Mouse (Mus musculus) megakaryocyte-erythroid progenitor cell, adult 5-6 weeks (primary cell): ENCODE data around the gene Ing1. TPM values are rescaled to one million over a fixed set of nuclear protein-coding genes. Genes with fewer than 3 reads are reported as not detected.
"Not testable (repeated sequence)": the region's sequence is repeated elsewhere in the genome, so short reads cannot be mapped to it uniquely, and the experiment has no call there.

Source experiments
- ATAC-seq: replicated peaks from 2 replicates; pipeline ENCODE4 v1.8.0; 2016; ENCODE audit warnings: mild to moderate bottlenecking, inconsistent platforms; ENCODE audit not compliant: severe bottlenecking, poor library complexity, low FRiP score, low TSS enrichment
- total RNA-seq, 2 experiments: library from RNA; stranded (forward) in 1 of 2; stranded (reverse) in 1 of 2; fragments of 200-1000, 215-1000 nt in 1 of 2; fragments of >200 nt in 1 of 2; fragmentation: Nextera tagmentation in 1 of 2; gene quantifications; 2 replicates each; pipeline ENCODE4 v1.2.3; 2014 to 2017

Ing1 gene
- total RNA-seq, 2 experiments from 2014 or later, result 27.3 to 71.3 TPM

GRCm38 (mm10) chr8:11547063-11547462, 8.3 kb upstream of the Ing1 start:
- ATAC-seq, result peak; percentile 62

DNA sequence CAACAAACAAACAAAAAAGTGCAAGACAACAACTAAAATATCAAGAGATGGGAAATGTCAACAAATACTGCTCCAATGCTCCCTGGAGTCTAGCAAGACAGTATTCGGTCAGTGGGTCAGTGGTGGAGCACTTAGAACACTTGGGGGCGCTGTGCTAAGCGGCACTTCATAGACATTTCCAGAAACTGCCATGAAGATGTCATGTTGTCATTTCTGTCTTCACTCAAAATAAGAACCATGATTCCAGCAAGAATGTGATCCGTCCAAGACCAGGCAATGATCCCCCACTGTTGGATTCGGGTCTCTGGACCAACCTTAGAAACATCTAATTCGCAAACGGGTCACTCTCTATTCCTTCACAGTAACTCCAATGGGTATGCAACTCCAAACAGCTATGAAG, 5.7 kb upstream of the Ing1 start:
- ATAC-seq, result peak; percentile 62

DNA sequence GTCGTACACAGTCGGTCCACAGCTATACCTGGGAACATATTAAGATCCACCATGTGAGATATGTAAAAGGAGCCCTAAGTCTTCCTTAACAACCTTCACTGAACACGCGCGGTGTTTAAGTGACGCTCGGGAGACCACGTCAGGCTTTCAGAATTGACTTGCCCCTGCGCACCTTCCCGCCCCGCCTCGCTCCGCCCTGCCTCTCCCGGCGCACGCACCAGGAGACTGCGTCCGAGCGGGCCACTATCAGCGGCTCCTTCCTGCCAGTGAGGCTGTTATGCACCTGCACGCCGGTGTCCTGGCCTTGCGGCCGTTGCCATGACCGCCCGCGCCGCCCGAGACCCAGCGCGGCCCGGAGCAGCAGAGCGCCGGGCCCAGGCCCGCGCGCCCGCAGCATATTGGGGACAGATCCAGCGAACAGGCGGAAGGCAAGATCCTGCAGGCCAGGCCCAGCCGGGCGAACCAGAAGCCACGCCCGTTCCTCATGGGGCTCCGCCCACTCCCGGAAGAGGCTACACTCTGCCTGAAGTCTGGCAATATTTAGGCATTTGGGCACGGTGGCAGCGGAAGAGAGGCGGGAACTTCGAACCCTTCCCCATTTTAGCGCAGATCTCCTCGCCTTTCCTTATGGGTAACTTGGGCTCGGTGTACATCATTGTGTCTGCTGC, 5.0 kb upstream of the Ing1 start, which contains the start of gene Cars2:
TSS of gene Cars2 (minus strand) at position 503 of the 668 bp plus-strand sequence.
- peak; percentile 70 for ATAC-seq

DNA sequence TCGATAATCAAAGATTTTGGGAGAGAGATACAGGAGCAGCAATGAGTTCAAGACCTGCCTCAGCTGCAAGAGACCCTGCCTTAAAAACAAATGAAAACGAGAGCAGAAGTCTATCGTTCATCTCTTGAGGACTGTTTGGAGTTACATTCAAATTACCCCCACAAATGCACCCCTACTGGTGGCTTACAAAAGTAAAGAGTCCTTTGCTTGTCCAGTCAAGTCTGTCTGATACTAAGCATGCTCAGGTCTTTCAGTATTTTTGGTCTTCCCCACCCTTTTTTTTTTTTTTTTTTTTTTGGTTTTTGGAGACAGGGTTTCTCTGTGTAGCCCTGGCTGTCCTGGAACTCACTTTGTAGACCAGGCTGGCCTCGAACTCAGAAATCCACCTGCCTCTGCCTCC, 3.9 kb upstream of the Ing1 start:
- not testable (repeated sequence) for ATAC-seq

DNA sequence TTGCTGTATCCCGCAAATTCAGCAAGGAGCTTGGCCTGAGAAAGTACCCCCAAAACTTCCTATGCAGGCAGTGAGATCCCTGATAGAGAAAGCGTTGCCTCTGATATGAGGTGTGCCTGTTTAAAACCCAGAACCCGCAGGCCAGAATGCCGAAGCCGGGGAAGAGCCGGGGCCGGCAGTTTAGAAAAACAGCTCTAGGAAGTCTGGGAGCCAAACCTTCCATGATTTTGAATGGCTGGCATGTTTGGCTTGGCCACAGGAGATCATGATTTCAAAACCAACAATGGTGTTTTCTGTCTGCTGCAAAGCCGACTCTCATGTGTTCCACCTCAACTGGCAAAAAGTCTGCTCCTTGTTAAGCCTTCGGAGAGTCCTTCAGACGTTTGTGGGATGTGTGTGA, 3.0 kb upstream of the Ing1 start:
- ATAC-seq, result no peak

DNA sequence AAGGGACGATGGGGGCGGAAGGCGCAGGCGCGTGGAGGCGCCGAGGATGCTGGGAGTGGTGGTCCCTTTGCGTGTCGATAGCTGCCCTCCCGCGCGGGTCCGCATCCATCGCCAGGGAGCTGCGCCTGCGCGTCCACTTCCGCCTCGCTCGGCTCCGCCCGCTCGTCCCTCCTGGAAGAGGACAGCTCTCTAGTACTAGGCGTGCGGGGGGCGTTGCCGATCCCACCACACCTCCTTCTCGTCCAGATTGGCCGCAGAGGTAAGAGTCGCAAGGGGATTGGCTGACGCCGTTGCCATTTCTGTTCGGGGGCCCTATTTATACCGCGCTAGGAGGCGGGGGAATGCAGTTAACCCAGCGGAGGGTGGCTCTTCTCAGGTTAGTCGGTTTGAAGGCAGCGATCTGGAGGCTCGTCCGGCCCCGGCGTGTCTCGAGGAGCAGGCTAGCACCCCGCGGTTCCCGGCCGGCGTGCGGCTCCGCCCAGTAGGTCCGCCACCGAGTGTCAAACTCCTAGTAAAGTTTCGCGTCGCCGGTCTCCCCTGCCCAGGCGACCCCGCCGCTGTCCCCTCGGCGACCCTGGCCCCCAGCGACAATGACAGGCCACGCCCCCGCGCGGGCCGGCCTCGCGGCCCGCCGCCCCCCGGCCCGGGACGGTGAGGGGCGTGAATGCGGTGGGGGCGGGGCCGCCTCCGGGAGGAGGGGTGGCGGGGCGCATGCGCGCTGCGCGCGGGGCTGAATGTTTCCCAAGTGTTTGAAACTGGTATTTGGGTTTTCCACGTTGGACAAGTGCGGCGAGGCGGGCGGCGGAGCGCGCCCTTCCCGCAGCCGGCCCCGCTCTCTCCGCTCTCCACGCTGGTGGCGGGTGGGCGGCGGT, 585 bp downstream of the Ing1 start:
- peak; percentile 72 for ATAC-seq

DNA sequence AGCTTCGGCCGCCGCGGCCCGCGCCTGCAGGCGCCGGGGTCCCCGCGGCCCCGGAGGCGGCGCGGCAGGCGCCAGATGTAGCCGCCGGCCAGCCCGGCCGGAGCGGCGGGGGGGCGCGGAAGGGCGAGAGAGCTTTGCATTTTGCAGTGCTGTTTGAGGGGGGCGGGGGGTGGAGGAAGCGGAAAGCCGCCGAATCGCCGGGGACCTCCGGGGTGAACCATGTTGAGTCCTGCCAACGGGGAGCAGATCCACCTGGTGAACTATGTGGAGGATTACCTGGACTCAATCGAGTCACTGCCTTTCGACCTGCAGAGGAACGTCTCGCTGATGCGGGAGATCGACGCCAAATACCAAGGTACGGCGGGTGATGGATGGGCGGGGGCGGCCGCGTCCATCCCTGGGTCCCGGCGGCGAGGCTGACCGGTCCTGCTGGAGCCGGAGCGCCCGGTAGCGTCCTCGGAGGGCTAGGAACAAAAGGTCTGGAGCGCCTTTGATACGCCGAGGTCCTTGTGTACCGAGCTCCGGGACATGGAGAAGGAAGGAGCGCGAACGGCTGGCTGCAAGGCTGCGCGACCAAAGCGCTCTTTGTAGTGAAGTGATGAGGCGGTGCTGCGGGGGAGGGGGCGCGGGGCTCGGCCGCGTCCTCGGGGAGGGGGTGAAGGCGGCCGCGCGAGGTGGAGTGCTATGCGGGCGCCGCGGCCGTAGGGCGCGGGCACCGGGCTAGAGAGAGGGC, 1.5 kb downstream of the Ing1 start:
- no peak for ATAC-seq

GRCm38 (mm10) chr8:11557424-11557767, 2.0 kb downstream of the Ing1 start:
- 0 out of 2 replicates have a peak, but pooled peaks have one; percentile 0 for ATAC-seq

DNA sequence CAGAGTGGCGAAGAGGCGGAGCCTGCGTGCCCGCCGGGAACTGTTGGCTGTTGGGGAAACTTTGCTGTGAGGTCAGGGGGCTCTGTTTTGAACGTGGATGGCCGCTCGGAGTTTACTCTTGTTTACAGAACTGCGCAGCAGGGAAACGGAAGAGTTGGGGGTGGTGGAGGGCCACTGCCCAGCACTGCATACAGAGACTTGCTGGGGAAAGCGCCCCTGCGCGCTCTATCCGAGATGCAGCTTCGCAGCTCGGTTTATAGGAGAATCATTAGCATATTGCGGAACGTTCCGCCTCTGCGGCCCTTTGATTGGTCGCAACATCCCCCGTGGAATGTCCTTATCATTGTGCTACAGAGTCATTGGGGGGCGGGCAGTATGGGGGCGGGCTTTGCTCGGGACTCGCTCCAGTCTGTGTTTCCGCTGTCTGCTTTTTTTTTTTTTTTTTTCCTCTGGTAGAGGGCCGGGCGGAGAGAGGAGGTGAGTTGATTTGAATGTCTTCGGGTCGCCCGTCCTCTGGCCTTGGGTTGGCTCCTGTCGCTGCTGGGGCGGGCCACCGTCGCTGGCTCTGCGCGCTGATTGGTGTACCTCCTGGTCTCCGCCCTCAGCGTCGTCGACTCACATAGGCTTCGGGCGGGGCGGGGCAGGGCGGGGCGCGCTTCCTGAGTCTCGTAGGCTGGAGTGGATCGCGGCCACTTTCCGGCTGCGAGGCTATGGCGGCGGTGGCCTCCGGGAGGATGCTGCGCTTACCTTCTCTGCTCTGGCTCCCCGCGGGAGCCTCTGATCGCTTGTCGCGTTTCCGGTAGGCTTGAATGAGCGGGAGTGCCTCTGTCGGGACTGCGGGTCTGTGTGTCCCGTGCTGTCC, 2.6 kb downstream of the Ing1 start:
- peak; percentile 80 for ATAC-seq

GRCm38 (mm10) chr8:11559511-11559910, 4.1 kb downstream of the Ing1 start:
- ATAC-seq, result no peak

DNA sequence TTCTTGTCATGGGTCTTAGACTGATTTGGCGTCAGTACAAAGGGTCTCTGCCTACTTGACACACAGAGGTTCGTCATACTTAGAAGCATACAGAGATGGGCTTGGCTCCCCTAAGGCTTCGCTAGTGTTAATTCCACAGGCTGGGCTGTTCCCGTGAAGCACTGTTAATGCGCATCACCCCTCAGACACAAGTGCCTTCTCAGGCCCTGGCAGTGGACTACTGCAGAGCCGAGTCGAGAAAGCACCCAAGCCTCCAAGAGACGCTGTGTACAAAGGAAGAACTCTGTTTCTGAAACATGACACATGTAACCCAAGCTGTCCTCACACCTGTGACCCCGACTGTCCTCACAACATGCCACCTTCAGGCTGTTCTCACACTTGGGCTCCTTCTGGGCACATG, 4.8 kb downstream of the Ing1 start:
- no peak for ATAC-seq

GRCm38 (mm10) chr8:11564236-11564635, 8.9 kb downstream of the Ing1 start:
- ATAC-seq, result no peak

DNA sequence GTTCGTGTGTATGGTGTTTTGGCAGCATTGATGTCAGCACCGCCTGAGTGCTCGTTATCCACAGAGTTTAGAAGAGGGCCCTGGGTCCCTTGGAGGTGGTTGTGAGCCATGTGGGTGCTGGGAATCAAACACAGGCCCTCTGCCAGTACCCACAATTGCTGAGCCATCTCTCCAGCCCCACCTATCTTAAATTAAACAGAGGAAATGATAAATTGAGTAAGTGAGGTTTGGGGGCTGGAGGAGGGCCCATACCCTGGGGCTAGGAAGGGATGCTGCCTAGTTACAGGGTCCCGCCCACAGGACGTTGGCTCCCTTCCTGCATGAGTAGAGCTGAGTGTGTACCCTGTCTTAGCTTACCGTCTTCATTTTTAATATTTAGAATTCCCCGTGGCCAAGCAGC, 9.3 kb downstream of the Ing1 start:
- ATAC-seq, result no peak

- not testable (repeated sequence) for ATAC-seq
These were observed 12.8 kb downstream of the Ing1 start for GRCm38 (mm10) chr8:11568193-11568592.

- ATAC-seq, result no peak
These were observed 14.1 kb downstream of the Ing1 start for GRCm38 (mm10) chr8:11569260-11570097.

DNA sequence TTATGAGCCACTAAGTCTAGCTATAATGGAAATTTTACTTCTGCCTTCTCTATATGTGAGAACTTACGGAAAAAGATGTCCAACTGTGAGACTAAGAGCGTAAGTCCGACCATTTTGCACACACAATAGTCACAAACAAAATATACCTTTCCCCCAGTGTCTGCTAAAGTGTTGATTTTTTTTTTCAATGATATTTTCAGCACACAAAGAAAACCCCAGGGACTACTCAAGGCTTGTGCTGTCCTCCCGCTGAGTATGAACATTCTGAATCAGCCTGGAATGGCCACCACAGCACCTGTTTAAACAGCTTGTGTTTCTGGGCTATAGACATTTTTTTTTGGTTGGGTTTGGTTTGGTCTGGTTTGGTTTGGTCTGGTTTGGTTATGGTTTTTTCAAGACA, 15.4 kb downstream of the Ing1 start:
- no peak for ATAC-seq

GRCm38 (mm10) chr8:11571950-11572349, 16.6 kb downstream of the Ing1 start:
- ATAC-seq, result no peak

DNA sequence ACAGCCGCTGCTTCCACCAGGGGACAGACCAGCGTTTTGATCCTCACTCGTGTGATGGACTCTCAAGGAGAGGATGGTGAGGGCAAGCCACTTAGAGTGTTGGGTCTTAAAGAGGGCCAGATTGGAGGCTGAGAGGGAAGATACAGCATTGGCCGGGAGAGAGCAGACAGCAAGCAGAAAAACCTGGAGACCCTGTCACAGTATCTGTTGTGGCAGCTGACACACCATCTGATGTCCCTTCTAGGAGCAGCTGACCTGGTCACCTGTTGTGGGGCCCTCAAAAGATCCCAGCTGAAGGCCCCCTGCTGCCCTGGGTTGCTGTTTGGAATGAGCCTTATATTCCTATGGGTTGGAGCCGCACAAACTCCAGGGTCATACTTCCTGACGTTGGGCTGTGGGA, 17.1 kb downstream of the Ing1 start:
- ATAC-seq, result no peak
